In the genomic region with DNA sequence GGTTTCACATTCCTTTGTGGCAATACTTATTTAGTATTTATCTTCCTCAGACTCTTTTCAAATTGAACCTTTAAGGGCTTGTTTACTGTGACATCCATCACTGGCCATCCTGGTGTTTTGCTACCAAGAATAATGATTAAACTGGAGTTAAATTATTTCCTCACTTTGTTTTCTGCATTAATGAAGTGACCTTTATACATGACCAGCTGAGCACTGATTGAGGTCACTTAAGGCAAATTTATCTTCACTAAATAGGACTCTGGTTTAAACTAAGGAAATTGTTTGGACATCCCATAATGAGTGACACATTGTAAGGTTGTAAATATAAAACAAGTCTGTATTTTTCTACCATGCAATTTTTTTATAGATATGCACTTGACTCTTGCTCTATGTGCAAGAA, we compare ENCODE assay signal across 19 mouse cellular contexts.
DNase-seq lines count a peak whose midpoint lies in the region; ATAC-seq and TF ChIP-seq lines count a peak whose summit lies in the region.
"Had no signal": no experiment of that assay in that cellular context is flagged by ENCODE, and none has a peak within 500 bp of the region (broad histone marks: within the 10 kb centered on the region; RNA-seq: fewer than 3 reads in every experiment).

No protein-coding gene starts in this region.

- H3K4me3 ChIP-seq in kidney, adult 2 months (ENCODE audit: insufficient read depth, low read depth, low read length) = no peak overlapping the region
- no peak overlapping the region for H3K4me3 ChIP-seq in kidney, embryonic 15.5 days (replicated peaks)

- ATAC-seq in kidney, embryonic 15.5 days (replicated peaks; ENCODE audit: low FRiP score) = no peak
- ATAC-seq: activated CD4-positive, CD25-positive, alpha-beta regulatory T cell, adult 4 months; CD4-positive, CD25-positive, alpha-beta regulatory T cell, adult 4 months; Patski had no signal

- TF ChIP-seq POLR2A in kidney, adult 2 months (IDR thresholded peaks at IDR 0.05; ENCODE audit: low read depth, low read length) = no peak

- peak; percentile 66 for DNase-seq in kidney, adult 2 months
- peak; percentile 68 for DNase-seq in kidney, adult 9 months
- no peak for DNase-seq in kidney, postnatal 14 days
- DNase-seq: adrenal gland, adult 2 months; adrenal gland, adult 8-10 months; adrenal gland, postnatal 10 days; adrenal gland, postnatal 14 days; adrenal gland, postnatal 25 days; adrenal gland, postnatal 36 days; B cell, adult 2 months; cerebellum, adult 11 months; cerebellum, adult 11-12 months; cerebellum, adult 18-20 months had no signal

- no peak overlapping the region for H3K9ac ChIP-seq in kidney, embryonic 15.5 days

- no peaks in the 10 kb centered on the region for H3K27me3 ChIP-seq in kidney, adult 2 months (replicated peaks; ENCODE audit: control insufficient read depth, insufficient read depth, low read length)
- no peaks in the 10 kb centered on the region for H3K27me3 ChIP-seq in kidney, embryonic 15.5 days
- H3K27me3 ChIP-seq: CH12.LX, Patski had no signal

- H3K4me2 ChIP-seq in kidney, embryonic 15.5 days = no peak overlapping the region

- no peaks in the 10 kb centered on the region for H3K36me3 ChIP-seq in kidney, adult 2 months (ENCODE audit: control insufficient read depth, insufficient read depth, low read length)
- H3K36me3 ChIP-seq in kidney, embryonic 15.5 days = no peaks in the 10 kb centered on the region
- H3K36me3 ChIP-seq: G1E had no signal

- no peaks in the 10 kb centered on the region for H3K9me3 ChIP-seq in kidney, embryonic 15.5 days (replicated peaks)

- H3K4me1 ChIP-seq in kidney, adult 2 months (ENCODE audit: control insufficient read depth, insufficient read depth, low read length) = peaks cover 7% of the 10 kb centered on the region; the same call in 1 of the 2 replicates
- no peaks in the 10 kb centered on the region for H3K4me1 ChIP-seq in kidney, embryonic 15.5 days

- H3K27ac ChIP-seq in kidney, adult 2 months (ENCODE audit: insufficient read depth, low read depth, low read length) = no peak overlapping the region
- H3K27ac ChIP-seq in kidney, embryonic 15.5 days = no peak overlapping the region

- no peak for TF ChIP-seq CTCF in kidney, adult 2 months (conservative IDR thresholded peaks at IDR 0.05; ENCODE audit: insufficient read depth, insufficient read length, low read depth, low read length)
